Mouse (Mus musculus): ENCODE measurements around the gene Tnnc1. TPM values are rescaled to one million over a fixed set of nuclear protein-coding genes. Genes with fewer than 3 reads are reported as not detected.

Gene Tnnc1
- total RNA-seq, 2 experiments from 2014 or later = 137 to 627 TPM

- DNase-seq = no peak
Observed at GRCm38 (mm10) chr14:31212499-31212898, 4.4 kb downstream of the Tnnc1 start.

- DNase-seq = no peak
Observed at GRCm38 (mm10) chr14:31213868-31214267, 5.8 kb downstream of the Tnnc1 start.

- no peak for DNase-seq
Observed at GRCm38 (mm10) chr14:31214684-31215083, 6.6 kb downstream of the Tnnc1 start.

- no peak for DNase-seq
Observed at GRCm38 (mm10) chr14:31215157-31216002, 7.3 kb downstream of the Tnnc1 start.

GRCm38 (mm10) chr14:31216846-31217245 lies 8.7 kb downstream of the Tnnc1 start, which contains the start of gene Nisch:
TSS of gene Nisch (minus strand) at chr14:31216946.
- DNase-seq = no peak

GRCm38 (mm10) chr14:31217666-31218065 lies 9.6 kb downstream of the Tnnc1 start, which contains the start of gene Sema3g:
TSS of gene Sema3g (plus strand) at chr14:31217860.
- DNase-seq = peak; percentile 42

- no peak for DNase-seq
Observed at GRCm38 (mm10) chr14:31226978-31227377, 18.9 kb downstream of the Tnnc1 start.

- DNase-seq = no peak
Observed at GRCm38 (mm10) chr14:31228234-31228633, 20.1 kb downstream of the Tnnc1 start.

- no peak for DNase-seq
Observed at GRCm38 (mm10) chr14:31230442-31230841, 22.3 kb downstream of the Tnnc1 start.

GRCm38 (mm10) chr14:31232404-31233069 lies 24.4 kb downstream of the Tnnc1 start:
- peak; percentile 38 for DNase-seq

- DNase-seq = peak; percentile 27
Observed at GRCm38 (mm10) chr14:31233070-31233995, 25.2 kb downstream of the Tnnc1 start.

GRCm38 (mm10) chr14:31233996-31234591 lies 26.0 kb downstream of the Tnnc1 start:
- peak; percentile 50 for DNase-seq

GRCm38 (mm10) chr14:31237101-31237882 lies 29.2 kb downstream of the Tnnc1 start:
- DNase-seq = peak; percentile 72

- no peak for DNase-seq
Observed at GRCm38 (mm10) chr14:31240528-31240927, 32.4 kb downstream of the Tnnc1 start.

- no peak for DNase-seq
Observed at GRCm38 (mm10) chr14:31244777-31245176, 36.7 kb downstream of the Tnnc1 start.

- no peak for DNase-seq
Observed at GRCm38 (mm10) chr14:31245946-31246345, 37.8 kb downstream of the Tnnc1 start.

GRCm38 (mm10) chr14:31248396-31248795 lies 40.3 kb downstream of the Tnnc1 start:
- DNase-seq = no peak

- DNase-seq = no peak
Observed at GRCm38 (mm10) chr14:31250222-31251083, 42.3 kb downstream of the Tnnc1 start.

- DNase-seq = peak; percentile 93
Observed at GRCm38 (mm10) chr14:31251084-31251604, 43.0 kb downstream of the Tnnc1 start, which contains the start of the genes Phf7 and Bap1. TSS of gene Phf7 (minus strand) at chr14:31251317. TSS of gene Bap1 (plus strand) at chr14:31251450.
